Mouse (Mus musculus): Measurements from ENCODE around the gene Bloc1s3.

- no peak for TF ChIP-seq CTCF (IDR thresholded peaks at IDR 0.05; ENCODE audit: insufficient read depth, low read length)
- no peak for TF ChIP-seq POLR2A (IDR thresholded peaks at IDR 0.05; ENCODE audit: borderline replicate concordance, extremely low read depth, low read depth, low read length)
Measured at GRCm38 (mm10) chr7:19489525-19489924, 18.6 kb downstream of the Bloc1s3 start.
